Mouse (Mus musculus) embryonic facial prominence, embryonic 15.5 days (tissue): Measurements from ENCODE around the gene Prkaca. TPM values are rescaled to one million over a fixed set of nuclear protein-coding genes. Genes with fewer than 3 reads are reported as not detected.
"Not testable (repeated sequence)": the region's sequence is repeated elsewhere in the genome, so short reads cannot be mapped to it uniquely, and the experiment has no call there.

Experiments
- ATAC-seq: fragments of 200-750 bp; cut with Nextera tagmentation; 2 replicates; pipeline ENCODE4 v1.8.0; 2017; ENCODE audit warnings: low read depth, moderate TSS enrichment; ENCODE audit not compliant: insufficient number of reproducible peaks, low FRiP score, low TSS enrichment
- H3K27ac ChIP-seq: fragments of 300-500 bp; sonication (generic); replicated peaks from 2 replicates; pipeline ENCODE4 v1.5.1; 2015; ENCODE audit warnings: mild to moderate bottlenecking, inconsistent platforms
- H3K27me3 ChIP-seq: fragments of 300-500 bp; sonication (generic); 2 replicates; pipeline ENCODE4 v1.6.1; 2015; ENCODE audit warnings: inconsistent platforms
- H3K36me3 ChIP-seq: fragments of 300-500 bp; sonication (generic); 2 replicates; pipeline ENCODE4 v1.6.1; 2015; ENCODE audit warnings: mild to moderate bottlenecking, inconsistent platforms
- H3K4me1 ChIP-seq: fragments of 300-500 bp; sonication (generic); 2 replicates; pipeline ENCODE4 v1.6.1; 2015; ENCODE audit warnings: inconsistent platforms
- H3K4me2 ChIP-seq: fragments of 300-500 bp; sonication (generic); replicated peaks from 2 replicates; pipeline ENCODE4 v1.6.1; 2015; ENCODE audit warnings: mild to moderate bottlenecking, inconsistent platforms
- H3K4me3 ChIP-seq: fragments of 300-500 bp; sonication (generic); replicated peaks from 2 replicates; pipeline ENCODE4 v1.5.1; 2015; ENCODE audit warnings: mild to moderate bottlenecking, inconsistent platforms
- H3K9ac ChIP-seq: fragments of 300-500 bp; sonication (generic); 2 replicates; pipeline ENCODE4 v1.6.1; 2015; ENCODE audit warnings: inconsistent platforms
- H3K9me3 ChIP-seq: fragments of 300-500 bp; sonication (generic); replicated peaks from 2 replicates; pipeline ENCODE4 v1.6.1; 2016; ENCODE audit warnings: inconsistent platforms
- WGBS: fragments of 180-500 bp; shearing (Covaris S2); methylation state at CpG from one replicate; pipeline ENCODE4 v1.1.7; 2015; 5-methylcytosine and 5-hydroxymethylcytosine counted together
- polyA plus RNA-seq: library from polyadenylated mRNA; unstranded; fragments of >200 nt; fragmentation: Nextera tagmentation; extraction: Ambion mirVana; gene quantifications from 2 replicates; pipeline ENCODE4 v1.2.1, GENCODE M21; 2015

Prkaca gene
- polyA plus RNA-seq, 1 experiment from 2014 or later: 199 TPM

DNA sequence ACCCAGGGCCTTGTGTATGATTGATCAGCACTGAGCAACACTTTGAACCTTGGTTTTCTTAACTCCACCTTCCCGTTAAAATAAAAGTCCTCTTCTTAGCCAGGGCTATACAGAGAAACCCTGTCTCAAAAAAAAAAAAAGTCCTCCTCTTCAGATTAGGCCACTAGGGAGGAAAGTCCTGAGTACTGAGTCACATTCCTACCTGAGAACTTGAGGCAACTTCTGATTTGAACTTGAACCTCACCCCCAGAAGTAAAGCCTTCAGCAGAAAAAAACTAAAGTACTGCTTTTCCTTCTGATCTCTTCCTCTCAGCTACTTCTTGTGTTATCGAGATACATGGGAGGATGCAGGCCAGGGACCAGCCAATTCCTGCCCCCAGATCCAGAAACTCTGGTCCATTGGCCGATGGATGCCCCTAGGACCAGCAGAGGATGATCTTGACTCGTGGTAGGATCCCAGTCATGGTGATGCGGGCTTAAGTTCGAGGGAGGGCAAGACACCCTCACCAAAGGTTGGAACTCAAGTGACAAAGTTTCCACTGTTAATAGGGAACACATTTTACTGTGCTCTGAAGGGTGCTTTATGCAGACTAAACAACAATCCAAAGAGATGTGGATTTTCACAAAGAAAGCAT is 30.9 kb downstream of the Prkaca start:
- H3K27me3 ChIP-seq: no peaks in the 10 kb centered on the region
- peaks cover 41% of the 10 kb centered on the region for H3K4me1 ChIP-seq
- H3K9ac ChIP-seq: peak overlapping the region; percentile 65; the same call in 1 of the 2 replicates
- no peak for ATAC-seq
- H3K27ac ChIP-seq: peak overlapping the region; percentile 90
- WGBS: 64% methylated on average over 6 of the region's 6 CpGs
- peak overlapping the region; percentile 65 for H3K4me3 ChIP-seq
- H3K36me3 ChIP-seq: peaks cover 20% of the 10 kb centered on the region
- H3K4me2 ChIP-seq: peak overlapping the region; percentile 93
- no peaks in the 10 kb centered on the region for H3K9me3 ChIP-seq

DNA sequence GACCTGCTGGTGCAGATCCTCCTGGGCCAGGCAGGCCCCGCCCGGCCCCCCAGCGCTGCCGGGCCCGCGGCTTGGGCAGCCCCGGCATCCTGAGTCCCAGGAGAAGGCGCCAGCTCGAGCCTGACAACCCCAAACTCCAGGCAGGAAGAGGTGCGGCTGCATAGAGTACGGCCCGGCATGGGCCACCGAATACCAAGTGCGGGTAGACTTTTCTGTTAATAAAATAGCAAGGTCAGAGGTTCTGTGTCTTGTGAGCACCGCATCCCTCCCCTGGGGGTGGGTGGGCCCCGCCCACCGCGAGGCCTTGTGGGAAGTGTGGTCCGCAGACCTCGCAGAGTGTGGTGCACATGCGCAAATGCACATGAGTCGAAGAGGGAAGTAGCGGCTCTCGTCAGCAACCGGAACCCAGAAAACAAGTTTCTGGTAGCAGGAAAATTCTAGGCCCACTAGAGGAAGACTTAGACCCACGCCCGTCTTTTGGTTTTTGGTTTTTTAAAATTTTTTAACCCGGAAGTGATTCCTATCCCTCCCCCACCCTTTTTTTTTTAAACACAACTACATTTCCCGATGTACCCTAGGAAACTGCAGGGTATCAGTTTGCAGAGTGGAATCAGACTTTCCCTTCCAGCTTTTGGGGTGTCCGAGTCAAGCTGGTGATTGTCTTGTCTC is 31.9 kb downstream of the Prkaca start:
- Histone ChIP-seq H3K4me1 (peaks cover 33% of the 10 kb centered on the region), H3K4me2 (peak overlapping the region; percentile 93), H3K27me3 (no peaks in the 10 kb centered on the region), H3K9ac (peak overlapping the region; percentile 65), H3K4me3 (peak overlapping the region; percentile 65), H3K36me3 (peaks cover 15% of the 10 kb centered on the region), H3K9me3 (no peaks in the 10 kb centered on the region), H3K27ac (peak overlapping the region; percentile 90)
- under 1% methylated on average over 30 of the region's 30 CpGs for WGBS
- peak; percentile 81 for ATAC-seq

DNA sequence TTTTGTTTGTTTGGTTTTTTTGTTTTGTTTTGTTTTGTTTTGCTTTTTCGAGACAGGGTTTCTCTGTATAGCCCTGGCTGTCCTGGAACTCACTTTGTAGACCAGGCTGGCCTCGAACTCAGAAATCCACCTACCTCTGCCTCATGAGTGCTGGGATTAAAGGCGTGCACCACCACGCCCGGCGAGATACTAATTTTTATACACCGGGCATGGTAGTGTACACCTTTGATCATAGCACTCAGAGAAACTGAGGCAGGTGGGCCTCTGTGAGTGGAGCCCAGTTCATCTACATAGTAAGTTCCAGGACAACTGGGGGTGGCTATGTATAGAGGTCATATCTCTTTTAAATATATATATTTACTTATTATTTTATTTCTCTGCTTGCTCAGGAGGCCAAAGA is 32.7 kb downstream of the Prkaca start:
- not testable (repeated sequence) for H3K4me3 ChIP-seq, H3K9ac ChIP-seq, ATAC-seq, H3K4me2 ChIP-seq, H3K9me3 ChIP-seq, H3K27me3 ChIP-seq
- Histone ChIP-seq H3K36me3 (peaks cover 11% of the 10 kb centered on the region; the same call in 1 of the 2 replicates), H3K4me1 (peaks cover 39% of the 10 kb centered on the region), H3K27ac (peak overlapping the region; percentile 90; the same call in 1 of the 2 replicates)
- WGBS: 91% methylated on average over 7 of the region's 7 CpGs

DNA sequence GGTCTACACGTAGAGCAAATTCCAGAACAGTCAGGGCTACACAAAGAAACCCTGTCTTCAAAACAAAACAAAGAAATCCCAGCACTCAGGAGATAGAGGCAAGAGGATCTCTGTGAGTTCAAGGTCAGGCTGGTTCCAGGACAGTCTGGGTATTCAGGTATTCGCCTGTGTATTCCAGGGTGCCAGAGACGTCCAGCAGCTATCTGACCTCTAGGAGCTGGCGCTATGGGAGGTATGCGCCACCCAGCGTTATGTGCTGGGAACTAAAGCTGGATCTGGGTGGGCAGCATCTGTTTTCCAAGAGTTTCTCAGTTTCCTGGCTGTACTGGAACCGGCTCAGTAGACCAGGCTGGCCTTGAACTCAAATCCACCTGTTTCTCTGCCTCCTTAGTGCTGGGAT is 35.6 kb downstream of the Prkaca start:
- Histone ChIP-seq H3K27me3 (peaks cover 35% of the 10 kb centered on the region), H3K4me2 (no peak overlapping the region), H3K27ac (no peak overlapping the region), H3K4me3 (no peak overlapping the region), H3K4me1 (peaks cover 47% of the 10 kb centered on the region), H3K9me3 (no peaks in the 10 kb centered on the region), H3K9ac (no peak overlapping the region), H3K36me3 (no peaks in the 10 kb centered on the region)
- ATAC-seq: no peak
- WGBS: 28% methylated on average over 7 of the region's 7 CpGs

GRCm38 (mm10) chr8:84009876-84010275 is 37.1 kb downstream of the Prkaca start:
- no peak overlapping the region for H3K4me2 ChIP-seq
- no peak overlapping the region for H3K9ac ChIP-seq

DNA sequence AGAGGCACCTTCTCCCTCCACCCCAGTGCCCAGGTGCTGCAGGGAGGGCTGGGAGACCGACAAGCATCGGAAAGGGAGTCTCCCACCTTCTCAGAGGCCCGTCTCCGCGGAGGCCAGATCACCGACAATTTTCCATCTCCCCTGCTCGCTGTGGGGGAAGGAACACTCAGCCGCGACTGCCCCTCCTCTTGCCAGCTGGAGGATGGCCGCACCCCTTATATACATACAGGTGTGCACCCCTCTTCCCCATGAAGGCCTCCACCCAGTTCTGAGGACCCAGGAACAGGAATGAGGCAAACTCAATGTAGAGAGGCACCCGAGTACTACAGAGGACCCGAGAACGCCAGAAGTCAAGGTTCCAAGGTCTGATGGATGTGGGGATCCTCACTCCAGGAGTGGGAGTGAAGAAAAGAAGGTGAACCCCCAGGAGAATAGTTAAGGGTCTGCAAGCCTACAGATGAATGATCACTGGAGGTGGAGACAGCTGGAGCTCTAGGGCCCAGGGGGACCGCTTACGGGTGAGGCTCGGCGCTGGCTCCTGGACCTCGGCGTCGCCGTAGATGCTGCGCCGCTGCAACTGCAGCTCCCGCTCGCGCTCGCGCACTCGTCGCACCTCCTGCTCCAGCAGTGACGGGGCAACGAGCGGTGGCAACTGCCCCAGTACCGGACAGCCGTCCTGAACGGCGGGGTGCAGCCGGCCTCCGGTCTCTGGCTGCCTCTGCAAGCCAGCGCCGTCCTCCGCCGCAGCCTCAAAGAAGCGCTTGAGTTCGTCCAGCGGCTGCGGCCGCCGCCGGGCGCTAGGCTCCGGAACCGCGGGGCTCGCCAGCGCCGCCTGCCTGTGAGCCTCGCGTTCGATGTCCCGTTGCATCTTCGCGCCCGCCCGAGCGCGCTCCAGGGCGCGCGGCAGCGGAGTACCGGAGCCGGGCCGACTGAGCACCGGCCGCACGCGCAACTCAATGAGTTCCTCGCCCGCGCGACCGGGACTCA is 38.1 kb downstream of the Prkaca start:
- Histone ChIP-seq H3K9me3 (no peaks in the 10 kb centered on the region), H3K4me2 (peak overlapping the region; percentile 99), H3K27ac (no peak overlapping the region), H3K27me3 (peaks cover 41% of the 10 kb centered on the region), H3K4me3 (peak overlapping the region; percentile 54), H3K9ac (peak overlapping the region; percentile 35), H3K36me3 (no peaks in the 10 kb centered on the region), H3K4me1 (peaks cover 32% of the 10 kb centered on the region)
- ATAC-seq: peak; percentile 48
- under 1% methylated on average over 75 of the region's 83 CpGs for WGBS

More at GRCm38 (mm10) chr8:84009876-84010275, 37.1 kb downstream of the Prkaca start:
- WGBS: under 1% methylated on average over 11 of the region's 11 CpGs
- no peaks in the 10 kb centered on the region for H3K36me3 ChIP-seq
- no peak overlapping the region for H3K27ac ChIP-seq
- no peak overlapping the region for H3K4me3 ChIP-seq
- peaks cover 41% of the 10 kb centered on the region for H3K27me3 ChIP-seq
- 0 out of 2 replicates have a peak, but pooled peaks have one; percentile 16 for ATAC-seq
- peaks cover 36% of the 10 kb centered on the region for H3K4me1 ChIP-seq
- no peaks in the 10 kb centered on the region for H3K9me3 ChIP-seq

DNA sequence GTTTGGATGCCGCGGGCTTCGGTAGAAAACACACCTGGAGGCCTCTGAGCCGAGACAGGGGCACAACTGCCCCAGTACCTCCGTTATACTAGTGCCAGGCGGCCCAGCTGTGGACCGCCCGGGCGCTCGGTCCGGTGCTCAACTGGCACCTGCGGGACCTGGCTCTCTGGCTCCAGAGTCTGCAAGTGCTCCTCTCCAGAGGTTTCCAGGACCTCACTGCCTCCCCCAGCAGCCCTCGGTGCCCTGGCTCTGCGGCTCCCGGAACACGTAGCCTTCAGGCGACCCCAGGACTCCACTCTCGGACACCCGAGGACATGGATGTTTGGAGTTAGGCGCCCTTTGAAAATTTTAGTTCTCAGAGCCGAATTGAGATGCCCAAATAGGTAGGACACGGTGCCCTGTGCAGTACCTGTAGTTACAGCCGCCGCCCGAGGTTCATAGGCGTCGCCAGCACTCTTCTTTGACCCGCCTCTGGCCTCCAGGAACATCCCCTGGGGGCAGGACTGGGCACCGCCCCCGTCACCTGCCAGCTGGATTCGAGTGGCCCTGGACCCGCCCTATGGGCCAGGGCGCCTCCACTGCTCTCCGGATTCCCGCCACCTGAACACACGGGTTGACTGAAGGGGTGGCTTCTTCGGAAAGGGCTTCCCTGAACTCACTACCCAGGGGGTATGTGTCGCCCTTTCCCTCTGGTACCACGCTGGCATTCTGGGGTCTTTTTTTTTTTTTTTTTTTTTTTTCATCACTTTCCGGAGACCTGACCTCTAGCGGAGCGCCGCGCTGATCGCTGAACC is 39.1 kb downstream of the Prkaca start, which contains the start of gene 2210011C24Rik:
Gene 2210011C24Rik (minus strand): TSS at position 467 of the 794 bp plus-strand sequence.
- WGBS: 1% methylated on average over 44 of the region's 45 CpGs
- peak within 1 kb of the TSS; percentile 35 for H3K9ac ChIP-seq
- H3K36me3 ChIP-seq: no peaks in the 10 kb centered on the region
- no peaks in the 10 kb centered on the region for H3K9me3 ChIP-seq
- H3K4me1 ChIP-seq: peaks cover 32% of the 10 kb centered on the region
- peak within 1 kb of the TSS; percentile 99 for H3K4me2 ChIP-seq
- peaks cover 41% of the 10 kb centered on the region for H3K27me3 ChIP-seq
- H3K4me3 ChIP-seq: peak within 1 kb of the TSS; percentile 54
- no peak within 1 kb of the TSS for H3K27ac ChIP-seq
- ATAC-seq: no peak

DNA sequence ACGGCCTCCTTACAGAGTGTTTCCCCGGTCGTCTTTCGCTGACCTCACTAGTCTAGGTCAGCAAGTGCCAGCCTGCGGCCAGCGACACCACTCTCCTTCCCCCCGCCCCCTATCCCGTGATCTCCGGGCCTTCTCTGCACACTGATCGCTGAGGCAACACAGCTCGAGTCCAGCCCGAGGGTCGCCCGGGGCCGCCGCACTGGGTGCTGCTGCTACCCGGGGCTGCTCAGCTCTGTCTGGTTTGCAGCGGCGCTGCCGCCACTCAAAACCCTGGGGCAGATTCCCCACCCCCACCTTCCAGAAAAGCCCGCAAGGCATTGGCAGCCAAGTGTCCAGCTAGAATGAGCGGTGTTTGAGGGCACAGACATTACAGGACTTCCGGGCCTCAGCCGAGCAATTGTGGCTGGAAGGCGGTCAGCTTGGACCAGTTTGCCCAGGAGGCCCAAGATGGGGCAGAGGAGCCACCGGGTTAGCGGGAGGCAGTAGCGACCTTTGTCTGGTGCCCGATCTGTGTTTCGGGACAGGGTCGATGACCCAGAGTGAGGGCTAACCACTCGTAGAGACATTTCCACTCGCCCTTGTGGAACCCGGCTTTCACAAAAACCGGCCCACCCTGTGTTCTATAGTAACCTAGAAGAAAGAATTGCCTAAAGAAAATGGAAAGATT is 39.8 kb downstream of the Prkaca start:
- no peak overlapping the region for H3K9ac ChIP-seq
- H3K4me3 ChIP-seq: peak overlapping the region; percentile 54
- peak overlapping the region; percentile 99 for H3K4me2 ChIP-seq
- WGBS: 7% methylated on average over 35 of the region's 35 CpGs
- H3K9me3 ChIP-seq: no peaks in the 10 kb centered on the region
- peaks cover 32% of the 10 kb centered on the region for H3K4me1 ChIP-seq
- peaks cover 41% of the 10 kb centered on the region for H3K27me3 ChIP-seq
- no peak overlapping the region for H3K27ac ChIP-seq
- H3K36me3 ChIP-seq: no peaks in the 10 kb centered on the region
- no peak for ATAC-seq

DNA sequence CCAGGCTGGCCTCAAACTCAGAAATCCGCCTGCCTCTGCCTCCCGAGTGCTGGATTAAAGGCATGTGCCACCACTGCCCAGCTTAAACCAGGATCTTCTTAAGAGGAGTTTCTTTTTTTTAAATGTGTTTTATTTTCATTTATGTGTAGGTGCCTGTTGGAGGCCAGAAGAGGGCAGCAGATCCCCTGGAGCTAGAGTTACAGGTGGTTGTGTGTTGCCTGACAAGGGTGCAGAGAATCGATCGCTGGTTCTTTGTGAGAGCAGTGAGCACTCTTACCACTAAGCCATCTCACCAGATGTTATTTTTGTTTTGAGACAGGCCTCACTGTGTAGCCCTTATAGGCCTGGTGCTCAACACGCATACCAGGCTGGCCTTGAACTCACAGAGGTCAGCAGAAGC is 43.0 kb downstream of the Prkaca start:
- H3K4me1 ChIP-seq: peaks cover 20% of the 10 kb centered on the region
- H3K4me2 ChIP-seq: no peak overlapping the region
- H3K9me3 ChIP-seq: no peaks in the 10 kb centered on the region
- WGBS: 92% methylated on average over 5 of the region's 5 CpGs
- H3K27ac ChIP-seq: no peak overlapping the region
- ATAC-seq: no peak
- no peak overlapping the region for H3K4me3 ChIP-seq
- no peaks in the 10 kb centered on the region for H3K36me3 ChIP-seq
- peaks cover 37% of the 10 kb centered on the region for H3K27me3 ChIP-seq
- no peak overlapping the region for H3K9ac ChIP-seq

DNA sequence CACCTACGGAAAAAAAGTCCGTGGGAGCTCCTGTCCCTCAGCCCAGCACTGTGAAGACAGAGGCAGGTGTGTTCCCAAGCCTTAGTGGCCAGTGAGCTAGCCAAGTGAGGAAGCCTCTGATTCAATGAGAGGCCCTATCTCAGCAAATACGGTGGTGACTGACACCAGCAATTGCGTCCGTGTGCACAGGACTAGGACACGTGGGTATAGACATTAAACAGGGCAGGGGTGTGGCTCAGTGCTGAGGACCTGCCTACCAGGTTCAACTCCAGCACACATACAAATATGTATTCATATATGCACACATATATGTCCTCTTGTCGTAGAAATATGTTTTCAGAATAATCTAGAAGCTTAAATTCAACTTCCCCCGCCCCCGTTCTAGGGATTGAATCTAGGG is 46.9 kb downstream of the Prkaca start:
- H3K27me3 ChIP-seq: peaks cover 15% of the 10 kb centered on the region; the same call in 1 of the 2 replicates
- 77% methylated on average over 9 of the region's 9 CpGs for WGBS
- no peak overlapping the region for H3K4me2 ChIP-seq
- H3K4me3 ChIP-seq: no peak overlapping the region
- H3K9me3 ChIP-seq: no peaks in the 10 kb centered on the region
- H3K36me3 ChIP-seq: no peaks in the 10 kb centered on the region
- no peak overlapping the region for H3K27ac ChIP-seq
- H3K9ac ChIP-seq: no peak overlapping the region
- ATAC-seq: no peak
- H3K4me1 ChIP-seq: peaks cover 7% of the 10 kb centered on the region; the same call in 1 of the 2 replicates
